21 mouse cellular contexts compared by ENCODE assay signal in the genomic region with DNA sequence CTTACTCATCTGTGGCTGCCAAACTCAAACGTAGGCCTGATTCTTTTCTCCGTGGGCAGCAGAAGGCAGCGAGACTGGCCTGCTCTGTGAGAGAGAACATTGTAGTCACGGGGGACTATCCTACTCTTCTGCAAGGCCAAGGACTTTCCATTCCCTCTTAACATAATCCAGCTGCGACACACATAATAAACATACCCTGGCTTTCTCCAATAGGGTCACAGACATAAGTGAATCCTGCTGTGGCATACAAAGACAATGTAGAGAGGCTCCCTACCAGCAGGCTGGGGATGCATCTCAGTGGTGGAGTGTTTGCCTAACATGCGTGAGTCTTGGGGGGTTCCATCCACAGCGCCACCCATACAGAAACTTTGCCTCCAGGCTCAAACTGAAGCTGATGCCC.
"Had no signal": no experiment of that assay in that cellular context is flagged by ENCODE, and none has a peak within 500 bp of the region (broad histone marks: within the 10 kb centered on the region; RNA-seq: fewer than 3 reads in every experiment).

No protein-coding gene starts in this region.

- DNase-seq: kidney, adult 8-10 months; kidney, postnatal 10 days; kidney, postnatal 36 days; left cerebral cortex, postnatal 4 days; liver, postnatal 0 days; lung, embryonic 14.5 days; right cerebral cortex, adult 18-20 months; right cerebral cortex, postnatal 25 days; spleen, adult 18-20 months; thymus, postnatal 25 days had no signal

- H3K27me3 ChIP-seq: kidney, embryonic 15.5 days; limb, embryonic 12.5 days; limb, embryonic 15.5 days; midbrain, embryonic 12.5 days; midbrain, embryonic 15.5 days; neural tube, embryonic 12.5 days; neural tube, embryonic 15.5 days had no signal

- H3K4me1 ChIP-seq: kidney, embryonic 15.5 days; limb, embryonic 12.5 days; limb, embryonic 15.5 days; midbrain, embryonic 12.5 days; midbrain, embryonic 15.5 days; neural tube, embryonic 12.5 days; neural tube, embryonic 15.5 days had no signal

- ATAC-seq: liver, postnatal 0 days; lung, postnatal 0 days; midbrain, embryonic 15.5 days had no signal

- H3K27ac ChIP-seq: kidney, embryonic 15.5 days; limb, embryonic 12.5 days; limb, embryonic 15.5 days; liver, embryonic 14.5 days; macrophage; midbrain, embryonic 12.5 days; midbrain, embryonic 15.5 days; neural tube, embryonic 12.5 days; neural tube, embryonic 15.5 days had no signal

- H3K4me3 ChIP-seq: kidney, embryonic 15.5 days; limb, embryonic 12.5 days; limb, embryonic 15.5 days; midbrain, embryonic 12.5 days; midbrain, embryonic 15.5 days; neural tube, embryonic 12.5 days; neural tube, embryonic 15.5 days had no signal

- H3K9me3 ChIP-seq: kidney, embryonic 15.5 days; limb, embryonic 12.5 days; limb, embryonic 15.5 days; midbrain, embryonic 12.5 days; midbrain, embryonic 15.5 days; neural tube, embryonic 12.5 days; neural tube, embryonic 15.5 days had no signal

- H3K36me3 ChIP-seq: kidney, embryonic 15.5 days; limb, embryonic 12.5 days; limb, embryonic 15.5 days; midbrain, embryonic 12.5 days; midbrain, embryonic 15.5 days; neural tube, embryonic 12.5 days; neural tube, embryonic 15.5 days had no signal

- H3K9ac ChIP-seq: kidney, embryonic 15.5 days; limb, embryonic 12.5 days; limb, embryonic 15.5 days; liver, embryonic 14.5 days; liver, postnatal 0 days; lung, embryonic 14.5 days; midbrain, embryonic 12.5 days; midbrain, embryonic 15.5 days; neural tube, embryonic 12.5 days; neural tube, embryonic 15.5 days had no signal

- H3K4me2 ChIP-seq: kidney, embryonic 15.5 days; limb, embryonic 12.5 days; limb, embryonic 15.5 days; liver, embryonic 11.5 days; lung, embryonic 14.5 days; midbrain, embryonic 12.5 days; midbrain, embryonic 15.5 days; neural tube, embryonic 12.5 days; neural tube, embryonic 15.5 days had no signal
